Mouse (Mus musculus): ENCODE results near the gene Rdh9.

Rdh9 gene

GRCm38 (mm10) chr10:127840776-127841175 is 64.6 kb downstream of the Rdh9 start:
- intact Hi-C loops (cut with DNase I), result no loop called here

All from adrenal gland (tissue).